Comparison of ENCODE assay signal across 10 mouse cellular contexts in the genomic region with DNA sequence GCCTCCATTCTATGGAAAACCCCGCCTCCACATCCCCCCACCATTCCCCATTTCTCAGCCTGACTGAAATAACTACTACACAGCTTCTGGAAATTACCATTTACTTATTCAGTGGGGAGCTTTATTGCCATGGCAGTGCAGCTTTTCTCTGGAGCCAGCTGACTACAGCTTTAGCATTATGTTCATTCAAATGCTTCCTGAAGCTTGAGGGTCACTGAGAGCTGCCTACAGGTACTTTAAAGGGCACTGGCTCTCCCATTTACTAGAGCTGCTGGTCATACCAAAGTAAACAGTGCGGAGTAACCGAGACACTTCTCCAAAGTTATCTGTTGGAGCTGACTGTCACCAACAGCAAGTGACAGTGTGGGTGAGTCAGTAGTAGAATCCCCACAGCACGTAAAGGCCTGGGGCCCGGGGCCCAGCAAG.
DNase-seq lines count a peak whose midpoint lies in the region; ATAC-seq and TF ChIP-seq lines count a peak whose summit lies in the region.
"Had no signal": no experiment of that assay in that cellular context is flagged by ENCODE, and none has a peak within 500 bp of the region (broad histone marks: within the 10 kb centered on the region; RNA-seq: fewer than 3 reads in every experiment).

No protein-coding gene starts in this region.

- H3K9me3 ChIP-seq in heart, embryonic 11.5 days (replicated peaks; ENCODE audit: control insufficient read depth, low read length) = no peaks in the 10 kb centered on the region
- no peaks in the 10 kb centered on the region for H3K9me3 ChIP-seq in limb, embryonic 15.5 days
- H3K9me3 ChIP-seq: megakaryocyte, embryonic 14.5 days had no signal

- no peaks in the 10 kb centered on the region for H3K36me3 ChIP-seq in heart, embryonic 11.5 days (ENCODE audit: control insufficient read depth, insufficient read depth, low read length)
- no peaks in the 10 kb centered on the region for H3K36me3 ChIP-seq in testis, adult 2 months (ENCODE audit: control insufficient read depth, insufficient read depth, low read length)
- no peaks in the 10 kb centered on the region for H3K36me3 ChIP-seq in limb, embryonic 15.5 days

- no peak overlapping the region for H3K4me3 ChIP-seq in heart, embryonic 11.5 days (ENCODE audit: low read depth, low read length)
- no peak overlapping the region for H3K4me3 ChIP-seq in testis, adult 2 months (ENCODE audit: control insufficient read depth, low read depth, low read length)
- no peak overlapping the region for H3K4me3 ChIP-seq in limb, embryonic 15.5 days
- H3K4me3 ChIP-seq: megakaryocyte, embryonic 14.5 days had no signal

- DNase-seq in heart, postnatal 4 days = no peak
- DNase-seq in testis, postnatal 14 days (ENCODE audit: low spot score) = no peak
- DNase-seq in B cell, adult 2 months = no peak
- DNase-seq in cerebellum, adult 9-10 months = no peak

- peaks cover 44% of the 10 kb centered on the region for H3K4me1 ChIP-seq in heart, embryonic 11.5 days (ENCODE audit: control insufficient read depth, insufficient read depth, low read length)
- no peaks in the 10 kb centered on the region for H3K4me1 ChIP-seq in testis, adult 2 months (ENCODE audit: control insufficient read depth, insufficient read depth, low read length)
- H3K4me1 ChIP-seq in limb, embryonic 15.5 days = peaks cover 29% of the 10 kb centered on the region
- H3K4me1 ChIP-seq: megakaryocyte, embryonic 14.5 days had no signal

- peak overlapping the region; percentile 34 for H3K4me2 ChIP-seq in heart, embryonic 11.5 days
- H3K4me2 ChIP-seq in limb, embryonic 15.5 days = no peak overlapping the region

- H3K27me3 ChIP-seq in heart, embryonic 11.5 days (ENCODE audit: control insufficient read depth, insufficient read depth, low read length) = no peaks in the 10 kb centered on the region
- H3K27me3 ChIP-seq in testis, adult 2 months (ENCODE audit: control insufficient read depth, insufficient read depth, low read length) = no peaks in the 10 kb centered on the region
- no peaks in the 10 kb centered on the region for H3K27me3 ChIP-seq in limb, embryonic 15.5 days
- H3K27me3 ChIP-seq: CH12.LX had no signal

- WGBS in heart, embryonic 11.5 days (ENCODE audit: insufficient replicate concordance) = 37% methylated on average over 5 of the region's 5 CpGs
- WGBS in limb, embryonic 15.5 days = 61% methylated on average over 5 of the region's 5 CpGs

- H3K27ac ChIP-seq in heart, embryonic 11.5 days (ENCODE audit: low read depth, low read length) = peak overlapping the region; percentile 55
- H3K27ac ChIP-seq in testis, adult 2 months (ENCODE audit: control insufficient read depth, insufficient read depth, low read depth, low read length) = peak overlapping the region; percentile 43; the same call in 1 of the 2 replicates
- peak overlapping the region; percentile 67 for H3K27ac ChIP-seq in limb, embryonic 15.5 days

- no peak for TF ChIP-seq CTCF in testis, adult 2 months (IDR thresholded peaks at IDR 0.05; ENCODE audit: control insufficient read depth, insufficient read depth, insufficient replicate concordance, low read depth, low read length)

- no peak overlapping the region for H3K9ac ChIP-seq in heart, embryonic 11.5 days (ENCODE audit: low read depth, low read length)
- no peak overlapping the region for H3K9ac ChIP-seq in limb, embryonic 15.5 days

- TF ChIP-seq POLR2A in testis, adult 2 months (IDR thresholded peaks at IDR 0.05; ENCODE audit: control insufficient read depth, low read depth, low read length) = no peak

- ATAC-seq in heart, embryonic 11.5 days (replicated peaks; ENCODE audit: insufficient number of reproducible peaks, low FRiP score, low TSS enrichment) = no peak
- ATAC-seq in limb, embryonic 15.5 days (ENCODE audit: insufficient number of reproducible peaks, low FRiP score, low TSS enrichment, low read depth) = no peak
- ATAC-seq in CD4-positive, CD25-positive, alpha-beta regulatory T cell, adult 4 months = no peak
